Mouse (Mus musculus) kidney, adult 8-10 months (tissue): ENCODE data around the gene Olfr133.
"Not testable (repeated sequence)": the region's sequence is repeated elsewhere in the genome, so short reads cannot be mapped to it uniquely, and the experiment has no call there.

Experiments used
- DNase-seq, 2 experiments: peaks; one replicate each; pipeline ENCODE4 v3.0.0; 2022

The Olfr133 gene

GRCm38 (mm10) chr17:38144981-38145380 is at the start of gene Olfr133:
Olfr133 (plus strand) TSS chr17:38145281.
- DNase-seq = no peak

- not testable (repeated sequence) for DNase-seq
Observed at GRCm38 (mm10) chr17:38124199-38124598, 20.9 kb upstream of the Olfr133 start.

GRCm38 (mm10) chr17:38125371-38125770 is 19.7 kb upstream of the Olfr133 start:
- DNase-seq = not testable (repeated sequence)

GRCm38 (mm10) chr17:38134426-38134825 is 10.7 kb upstream of the Olfr133 start, which contains the start of gene Olfr132:
Olfr132 (minus strand) TSS chr17:38134526.
- DNase-seq = no peak

GRCm38 (mm10) chr17:38171088-38171487 is 26.0 kb downstream of the Olfr133 start, which contains the start of gene Olfr134:
Olfr134 (plus strand) TSS chr17:38171388.
- no peak for DNase-seq
